Mouse (Mus musculus): ENCODE measurements around the gene Casp14. TPM values are rescaled to one million over a fixed set of nuclear protein-coding genes. Genes with fewer than 3 reads are reported as not detected.

Gene Casp14
- polyA plus RNA-seq (2015; fragmentation: Nextera tagmentation; extraction: Ambion mirVana) = not detected in 2 replicates

GRCm38 (mm10) chr10:78718056-78718455 is at the start of gene Casp14:
TSS of gene Casp14 (minus strand) at chr10:78718294.
- H3K4me3 ChIP-seq (ENCODE audit: low read depth, low read length) = no peak within 1 kb of the TSS
- ATAC-seq = no peak
- H3K36me3 ChIP-seq (replicated peaks; ENCODE audit: insufficient read depth, low read length) = no peaks in the 10 kb centered on the region
- 61% methylated on average over 11 of the region's 11 CpGs for WGBS (ENCODE audit: insufficient replicate concordance)
- no peaks in the 10 kb centered on the region for H3K27me3 ChIP-seq (ENCODE audit: insufficient read depth, low read length)
- H3K4me2 ChIP-seq (ENCODE audit: low read depth, low read length) = no peak within 1 kb of the TSS
- no peak within 1 kb of the TSS for H3K9ac ChIP-seq (replicated peaks)
- TF ChIP-seq CTCF (IDR thresholded peaks at IDR 0.05; ENCODE audit: low read depth) (no peak), EP300 (IDR thresholded peaks at IDR 0.05; ENCODE audit: low read depth) (no peak)
- no peaks in the 10 kb centered on the region for H3K4me1 ChIP-seq (ENCODE audit: insufficient read depth)
- H3K9me3 ChIP-seq (ENCODE audit: low read length) = no peaks in the 10 kb centered on the region
- no peak for DNase-seq
- no peak within 1 kb of the TSS for H3K27ac ChIP-seq (ENCODE audit: low read depth)

GRCm38 (mm10) chr10:78765570-78765969 is 47.5 kb upstream of the Casp14 start:
- no peaks in the 10 kb centered on the region for H3K9me3 ChIP-seq (ENCODE audit: low read length)
- no peaks in the 10 kb centered on the region for H3K27me3 ChIP-seq (ENCODE audit: insufficient read depth, low read length)
- no peak for ATAC-seq
- H3K9ac ChIP-seq (replicated peaks) = no peak overlapping the region
- H3K4me3 ChIP-seq (ENCODE audit: low read depth, low read length) = no peak overlapping the region
- H3K4me2 ChIP-seq (ENCODE audit: low read depth, low read length) = no peak overlapping the region
- 75% methylated on average over 1 of the region's 1 CpGs for whole genome bisulfite sequencing (ENCODE audit: insufficient replicate concordance)
- no peaks in the 10 kb centered on the region for H3K4me1 ChIP-seq (ENCODE audit: insufficient read depth)
- no peaks in the 10 kb centered on the region for H3K36me3 ChIP-seq (replicated peaks; ENCODE audit: insufficient read depth, low read length)
- no peak overlapping the region for H3K27ac ChIP-seq (ENCODE audit: low read depth)
- no peak for DNase-seq
- TF ChIP-seq CTCF (IDR thresholded peaks at IDR 0.05; ENCODE audit: low read depth) = no peak
- no peak for TF ChIP-seq EP300 (IDR thresholded peaks at IDR 0.05; ENCODE audit: low read depth)

- peaks cover 18% of the 10 kb centered on the region for H3K27me3 ChIP-seq (ENCODE audit: insufficient read depth, low read length)
- no peak for ATAC-seq
- WGBS (ENCODE audit: insufficient replicate concordance) = 34% methylated on average over 6 of the region's 6 CpGs
- H3K4me1 ChIP-seq (ENCODE audit: insufficient read depth) = peaks cover 4% of the 10 kb centered on the region
- no peak overlapping the region for H3K4me2 ChIP-seq (ENCODE audit: low read depth, low read length)
- H3K9ac ChIP-seq (replicated peaks) = no peak overlapping the region
- H3K36me3 ChIP-seq (replicated peaks; ENCODE audit: insufficient read depth, low read length) = no peaks in the 10 kb centered on the region
- H3K27ac ChIP-seq (ENCODE audit: low read depth) = no peak overlapping the region
- no peaks in the 10 kb centered on the region for H3K9me3 ChIP-seq (ENCODE audit: low read length)
- DNase-seq = peak; percentile 49
- no peak overlapping the region for H3K4me3 ChIP-seq (ENCODE audit: low read depth, low read length)
- no peak for TF ChIP-seq EP300 (IDR thresholded peaks at IDR 0.05; ENCODE audit: low read depth)
- peak; percentile 80 for TF ChIP-seq CTCF (IDR thresholded peaks at IDR 0.05; ENCODE audit: low read depth)
These were observed 37.9 kb upstream of the Casp14 start for GRCm38 (mm10) chr10:78756021-78756420.

- TF ChIP-seq EP300 (IDR thresholded peaks at IDR 0.05; ENCODE audit: low read depth) (no peak), CTCF (IDR thresholded peaks at IDR 0.05; ENCODE audit: low read depth) (no peak)
- Histone ChIP-seq H3K4me1 (ENCODE audit: insufficient read depth) (peaks cover 4% of the 10 kb centered on the region), H3K4me3 (ENCODE audit: low read depth, low read length) (peak within 1 kb of the TSS; percentile 36), H3K27me3 (ENCODE audit: insufficient read depth, low read length) (peaks cover 18% of the 10 kb centered on the region), H3K9me3 (ENCODE audit: low read length) (no peaks in the 10 kb centered on the region), H3K36me3 (replicated peaks; ENCODE audit: insufficient read depth, low read length) (no peaks in the 10 kb centered on the region), H3K4me2 (ENCODE audit: low read depth, low read length) (peak within 1 kb of the TSS; percentile 60), H3K9ac (replicated peaks) (no peak within 1 kb of the TSS), H3K27ac (ENCODE audit: low read depth) (no peak within 1 kb of the TSS)
- ATAC-seq (peak; percentile 33), DNase-seq (peak; percentile 35)
- 3% methylated on average over 58 of the region's 61 CpGs for WGBS (ENCODE audit: insufficient replicate concordance)
These were observed 34.5 kb upstream of the Casp14 start, which contains the start of gene Ccdc105 for GRCm38 (mm10) chr10:78752452-78753191. TSS of gene Ccdc105 (minus strand) at chr10:78753065.

- DNase-seq = no peak
- H3K4me3 ChIP-seq (ENCODE audit: low read depth, low read length) = no peak overlapping the region
- 78% methylated on average over 6 of the region's 6 CpGs for WGBS (ENCODE audit: insufficient replicate concordance)
- H3K9me3 ChIP-seq (ENCODE audit: low read length) = no peaks in the 10 kb centered on the region
- ATAC-seq = no peak
- TF ChIP-seq EP300 (IDR thresholded peaks at IDR 0.05; ENCODE audit: low read depth) = no peak
- no peak overlapping the region for H3K4me2 ChIP-seq (ENCODE audit: low read depth, low read length)
- H3K9ac ChIP-seq (replicated peaks) = no peak overlapping the region
- no peaks in the 10 kb centered on the region for H3K36me3 ChIP-seq (replicated peaks; ENCODE audit: insufficient read depth, low read length)
- H3K27ac ChIP-seq (ENCODE audit: low read depth) = no peak overlapping the region
- peaks cover 4% of the 10 kb centered on the region for H3K4me1 ChIP-seq (ENCODE audit: insufficient read depth)
- peaks cover 18% of the 10 kb centered on the region for H3K27me3 ChIP-seq (ENCODE audit: insufficient read depth, low read length)
These were observed 30.9 kb upstream of the Casp14 start for GRCm38 (mm10) chr10:78748946-78749345.

GRCm38 (mm10) chr10:78748161-78748560 is 30.1 kb upstream of the Casp14 start:
- 71% methylated on average over 13 of the region's 13 CpGs for WGBS (ENCODE audit: insufficient replicate concordance)
- ATAC-seq (no peak), DNase-seq (no peak)
- no peak for TF ChIP-seq CTCF (IDR thresholded peaks at IDR 0.05; ENCODE audit: low read depth)
- Histone ChIP-seq H3K4me1 (ENCODE audit: insufficient read depth) (peaks cover 4% of the 10 kb centered on the region), H3K4me2 (ENCODE audit: low read depth, low read length) (no peak overlapping the region), H3K9me3 (ENCODE audit: low read length) (no peaks in the 10 kb centered on the region), H3K27ac (ENCODE audit: low read depth) (no peak overlapping the region), H3K9ac (replicated peaks) (no peak overlapping the region), H3K36me3 (replicated peaks; ENCODE audit: insufficient read depth, low read length) (no peaks in the 10 kb centered on the region), H3K4me3 (ENCODE audit: low read depth, low read length) (no peak overlapping the region), H3K27me3 (ENCODE audit: insufficient read depth, low read length) (peaks cover 18% of the 10 kb centered on the region)
